Mouse (Mus musculus) lung, embryonic 15.5 days (tissue): ENCODE measurements at regions not wholly inside any gene's neighbourhood (a gene's known extent, or its start where the extent isn't known, plus 50 kb on each side); places are given as distances from the start of the nearest gene placed in this dataset.
"Not testable (repeated sequence)": the region's sequence is repeated elsewhere in the genome, so short reads cannot be mapped to it uniquely, and the experiment has no call there.

Source experiments
- ATAC-seq: fragments of 200-750 bp; cut with Nextera tagmentation; 2 replicates; pipeline ENCODE4 v1.8.0; 2017; ENCODE audit warnings: moderate number of reproducible peaks, borderline replicate concordance; ENCODE audit not compliant: low FRiP score, low TSS enrichment; ENCODE audit errors: extremely low read depth
- H3K27ac ChIP-seq: fragments of 300-500 bp; sonication (generic); 2 replicates; pipeline ENCODE4 v1.5.1; 2015; ENCODE audit warnings: moderate library complexity, mild to moderate bottlenecking, inconsistent platforms
- H3K27me3 ChIP-seq: fragments of 300-500 bp; sonication (generic); 2 replicates; pipeline ENCODE4 v1.6.1; 2015; ENCODE audit warnings: inconsistent platforms
- H3K36me3 ChIP-seq: fragments of 300-500 bp; sonication (generic); 2 replicates; pipeline ENCODE4 v1.6.1; 2015; ENCODE audit warnings: inconsistent platforms
- H3K4me1 ChIP-seq: fragments of 300-500 bp; sonication (generic); 2 replicates; pipeline ENCODE4 v1.6.1; 2015; ENCODE audit warnings: inconsistent platforms
- H3K4me2 ChIP-seq: fragments of 300-500 bp; sonication (generic); 2 replicates; pipeline ENCODE4 v1.6.1; 2015; ENCODE audit warnings: inconsistent platforms, mild to moderate bottlenecking, moderate library complexity
- H3K4me3 ChIP-seq: fragments of 300-500 bp; sonication (generic); 2 replicates; pipeline ENCODE4 v1.5.1; 2015; ENCODE audit warnings: mild to moderate bottlenecking, inconsistent platforms
- H3K9ac ChIP-seq: fragments of 300-500 bp; sonication (generic); 2 replicates; pipeline ENCODE4 v1.6.1; 2015; ENCODE audit warnings: inconsistent platforms
- H3K9me3 ChIP-seq: fragments of 300-500 bp; sonication (generic); 2 replicates; pipeline ENCODE4 v1.6.1; 2016; ENCODE audit warnings: inconsistent platforms
- WGBS: fragments of 180-500 bp; shearing (Covaris S2); methylation state at CpG from one replicate; pipeline ENCODE4 v1.1.7; 2015; 5-methylcytosine and 5-hydroxymethylcytosine counted together

GRCm38 (mm10) chr11:41728839-41729238 is 271.8 kb downstream of the Gabrg2 start:
- Histone ChIP-seq H3K36me3 (no peaks in the 10 kb centered on the region), H3K4me1 (no peaks in the 10 kb centered on the region), H3K27ac (no peak overlapping the region), H3K27me3 (no peaks in the 10 kb centered on the region), H3K4me3 (no peak overlapping the region), H3K4me2 (no peak overlapping the region), H3K9ac (no peak overlapping the region), H3K9me3 (no peaks in the 10 kb centered on the region)
- no peak for ATAC-seq
- WGBS: 94% methylated on average over 2 of the region's 2 CpGs

GRCm38 (mm10) chr11:41716616-41717015 is 284.0 kb downstream of the Gabrg2 start:
- H3K4me3 ChIP-seq: no peak overlapping the region
- no peak overlapping the region for H3K27ac ChIP-seq
- no peaks in the 10 kb centered on the region for H3K36me3 ChIP-seq
- ATAC-seq: no peak
- no peaks in the 10 kb centered on the region for H3K9me3 ChIP-seq
- H3K9ac ChIP-seq: no peak overlapping the region
- H3K27me3 ChIP-seq: no peaks in the 10 kb centered on the region
- H3K4me1 ChIP-seq: no peaks in the 10 kb centered on the region
- WGBS: 60% methylated on average over 1 of the region's 1 CpGs
- H3K4me2 ChIP-seq: no peak overlapping the region

- no peaks in the 10 kb centered on the region for H3K4me1 ChIP-seq
- 63% methylated on average over 3 of the region's 3 CpGs for WGBS
- ATAC-seq: no peak
- H3K27ac ChIP-seq: no peak overlapping the region
- no peaks in the 10 kb centered on the region for H3K9me3 ChIP-seq
- no peak overlapping the region for H3K4me2 ChIP-seq
- no peak overlapping the region for H3K4me3 ChIP-seq
- no peaks in the 10 kb centered on the region for H3K27me3 ChIP-seq
- no peak overlapping the region for H3K9ac ChIP-seq
- H3K36me3 ChIP-seq: no peaks in the 10 kb centered on the region
Measured at GRCm38 (mm10) chr11:41690682-41691081, 310.0 kb downstream of the Gabrg2 start.

GRCm38 (mm10) chr11:41682991-41683390 is 317.7 kb downstream of the Gabrg2 start:
- no peak for ATAC-seq
- Histone ChIP-seq H3K4me2 (no peak overlapping the region), H3K4me1 (no peaks in the 10 kb centered on the region), H3K36me3 (no peaks in the 10 kb centered on the region), H3K9ac (no peak overlapping the region), H3K4me3 (no peak overlapping the region), H3K9me3 (no peaks in the 10 kb centered on the region), H3K27ac (no peak overlapping the region), H3K27me3 (no peaks in the 10 kb centered on the region)
- 80% methylated on average over 1 of the region's 1 CpGs for WGBS

- no peak overlapping the region for H3K9ac ChIP-seq
- ATAC-seq: no peak
- 70% methylated on average over 1 of the region's 1 CpGs for WGBS
Measured at GRCm38 (mm10) chr11:41652566-41652965, 348.1 kb downstream of the Gabrg2 start.

GRCm38 (mm10) chr11:41645502-41645891 is 355.2 kb downstream of the Gabrg2 start:
- no peak overlapping the region for H3K9ac ChIP-seq
- H3K4me1 ChIP-seq: peaks cover 5% of the 10 kb centered on the region
- no peaks in the 10 kb centered on the region for H3K36me3 ChIP-seq
- no peaks in the 10 kb centered on the region for H3K9me3 ChIP-seq
- no peak overlapping the region for H3K4me3 ChIP-seq
- peak overlapping the region; percentile 39; the same call in 1 of the 2 replicates for H3K27ac ChIP-seq
- peak; percentile 29; the same call in 1 of the 2 replicates for ATAC-seq
- 24% methylated on average over 4 of the region's 4 CpGs for WGBS
- H3K27me3 ChIP-seq: no peaks in the 10 kb centered on the region
- no peak overlapping the region for H3K4me2 ChIP-seq

More at GRCm38 (mm10) chr11:41652566-41652965, 348.1 kb downstream of the Gabrg2 start:
- H3K27me3 ChIP-seq: no peaks in the 10 kb centered on the region
- no peaks in the 10 kb centered on the region for H3K4me1 ChIP-seq
- H3K9me3 ChIP-seq: no peaks in the 10 kb centered on the region
- H3K27ac ChIP-seq: no peak overlapping the region
- H3K36me3 ChIP-seq: no peaks in the 10 kb centered on the region
- no peak overlapping the region for H3K4me3 ChIP-seq
- no peak overlapping the region for H3K4me2 ChIP-seq

GRCm38 (mm10) chr11:41644725-41645501 is 355.7 kb downstream of the Gabrg2 start:
- H3K27ac ChIP-seq: peak overlapping the region; percentile 39; the same call in 1 of the 2 replicates
- peaks cover 5% of the 10 kb centered on the region for H3K4me1 ChIP-seq
- no peak overlapping the region for H3K4me2 ChIP-seq

GRCm38 (mm10) chr11:41644083-41644482 is 356.6 kb downstream of the Gabrg2 start:
- no peaks in the 10 kb centered on the region for H3K36me3 ChIP-seq
- H3K4me1 ChIP-seq: peaks cover 5% of the 10 kb centered on the region
- no peaks in the 10 kb centered on the region for H3K9me3 ChIP-seq
- H3K4me3 ChIP-seq: no peak overlapping the region
- H3K4me2 ChIP-seq: no peak overlapping the region
- no peak overlapping the region for H3K27ac ChIP-seq
- no peak for ATAC-seq
- H3K27me3 ChIP-seq: no peaks in the 10 kb centered on the region
- H3K9ac ChIP-seq: no peak overlapping the region
- WGBS: 81% methylated on average over 3 of the region's 3 CpGs

More at GRCm38 (mm10) chr11:41644725-41645501, 355.7 kb downstream of the Gabrg2 start:
- no peaks in the 10 kb centered on the region for H3K36me3 ChIP-seq
- peak; percentile 98 for ATAC-seq
- H3K9ac ChIP-seq: no peak overlapping the region
- H3K4me3 ChIP-seq: no peak overlapping the region
- no peaks in the 10 kb centered on the region for H3K27me3 ChIP-seq
- H3K9me3 ChIP-seq: no peaks in the 10 kb centered on the region
- 20% methylated on average over 7 of the region's 7 CpGs for whole genome bisulfite sequencing

GRCm38 (mm10) chr11:41599006-41599405 is 401.7 kb downstream of the Gabrg2 start:
- 92% methylated on average over 1 of the region's 1 CpGs for WGBS
- no peaks in the 10 kb centered on the region for H3K27me3 ChIP-seq

GRCm38 (mm10) chr11:41598431-41598830 is 402.2 kb downstream of the Gabrg2 start:
- no peak for ATAC-seq
- 42% methylated on average over 6 of the region's 6 CpGs for WGBS

More at GRCm38 (mm10) chr11:41599006-41599405, 401.7 kb downstream of the Gabrg2 start:
- Histone ChIP-seq H3K4me3 (no peak overlapping the region), H3K9me3 (no peaks in the 10 kb centered on the region), H3K4me2 (no peak overlapping the region), H3K36me3 (no peaks in the 10 kb centered on the region), H3K9ac (no peak overlapping the region), H3K27ac (no peak overlapping the region), H3K4me1 (no peaks in the 10 kb centered on the region)
- ATAC-seq: no peak

GRCm38 (mm10) chr11:41591426-41591825 is 409.2 kb downstream of the Gabrg2 start:
- H3K9ac ChIP-seq, H3K27me3 ChIP-seq, H3K4me3 ChIP-seq, H3K36me3 ChIP-seq, H3K27ac ChIP-seq, ATAC-seq, H3K4me1 ChIP-seq, H3K4me2 ChIP-seq, H3K9me3 ChIP-seq: not testable (repeated sequence)
- WGBS: 67% methylated on average over 4 of the region's 4 CpGs

More at GRCm38 (mm10) chr11:41598431-41598830, 402.2 kb downstream of the Gabrg2 start:
- H3K27ac ChIP-seq: no peak overlapping the region
- H3K4me2 ChIP-seq: no peak overlapping the region
- H3K27me3 ChIP-seq: no peaks in the 10 kb centered on the region
- no peak overlapping the region for H3K9ac ChIP-seq
- H3K36me3 ChIP-seq: no peaks in the 10 kb centered on the region
- H3K4me3 ChIP-seq: no peak overlapping the region
- H3K9me3 ChIP-seq: no peaks in the 10 kb centered on the region
- H3K4me1 ChIP-seq: no peaks in the 10 kb centered on the region
